Mouse (Mus musculus): ENCODE measurements around the gene Map4k4. TPM values are rescaled to one million over a fixed set of nuclear protein-coding genes. Genes with fewer than 3 reads are reported as not detected.

The Map4k4 gene
- total RNA-seq, 2 experiments from 2014 or later: 103 to 130 TPM

GRCm38 (mm10) chr1:39931055-39931454, 30.3 kb downstream of the Map4k4 start:
- intact Hi-C loops (cut with DNase I): no loop called here

GRCm38 (mm10) chr1:39932216-39932739, 31.6 kb downstream of the Map4k4 start:
- DNase-seq (ENCODE audit: low spot score in 2 of 2): no peak
- intact Hi-C loops (cut with DNase I): no loop called here

More at GRCm38 (mm10) chr1:39931055-39931454, 30.3 kb downstream of the Map4k4 start:
- no peak for DNase-seq (ENCODE audit: low spot score in 2 of 2)

GRCm38 (mm10) chr1:39932922-39933321, 32.2 kb downstream of the Map4k4 start:
- intact Hi-C loops (cut with DNase I): no loop called here
- no peak for DNase-seq (ENCODE audit: low spot score in 2 of 2)

- intact Hi-C loops (cut with DNase I): loop anchor here (5.0 kb wide), 2 partner anchors 33 to 173 kb away; partner anchors contain the start of gene Map4k4
- DNase-seq (ENCODE audit: low spot score in 2 of 2): no peak
Observed at GRCm38 (mm10) chr1:39934954-39935353, 34.2 kb downstream of the Map4k4 start.

- no peak for DNase-seq (ENCODE audit: low spot score in 2 of 2)
- intact Hi-C loops (cut with DNase I): loop anchor here (5.0 kb wide), 2 partner anchors 33 to 173 kb away; partner anchors contain the start of gene Map4k4
Observed at GRCm38 (mm10) chr1:39935616-39936015, 34.9 kb downstream of the Map4k4 start.

GRCm38 (mm10) chr1:39936332-39936802, 35.7 kb downstream of the Map4k4 start:
- intact Hi-C loops (cut with DNase I): loop anchor here (5.0 kb wide), 2 partner anchors 34 to 174 kb away; partner anchors contain the start of gene Map4k4
- peak; percentile 81 to 83 for DNase-seq (ENCODE audit: low spot score in 2 of 2)

- DNase-seq (ENCODE audit: low spot score in 2 of 2): peak; percentile 53 to 62
- intact Hi-C loops (cut with DNase I): loop anchor here (5.0 kb wide), 2 partner anchors 35 to 175 kb away; partner anchors contain the start of gene Map4k4
Observed at GRCm38 (mm10) chr1:39936934-39937333, 36.2 kb downstream of the Map4k4 start.

- intact Hi-C loops (cut with DNase I): loop anchor here (5.0 kb wide), 2 partner anchors 35 to 175 kb away; partner anchors contain the start of gene Map4k4
- no peak for DNase-seq (ENCODE audit: low spot score in 2 of 2)
Observed at GRCm38 (mm10) chr1:39937609-39938008, 36.9 kb downstream of the Map4k4 start.

GRCm38 (mm10) chr1:39939401-39939800, 38.7 kb downstream of the Map4k4 start:
- intact Hi-C loops (cut with DNase I): loop anchor here (5.0 kb wide), 2 partner anchors 37 to 177 kb away; partner anchors contain the start of gene Map4k4
- no peak for DNase-seq (ENCODE audit: low spot score in 2 of 2)

GRCm38 (mm10) chr1:39940342-39940741, 39.6 kb downstream of the Map4k4 start:
- DNase-seq (ENCODE audit: low spot score in 2 of 2): no peak
- intact Hi-C loops (cut with DNase I): no loop called here

GRCm38 (mm10) chr1:39941237-39942179, 40.8 kb downstream of the Map4k4 start:
- intact Hi-C loops (cut with DNase I): no loop called here
- no peak for DNase-seq (ENCODE audit: low spot score in 2 of 2)

GRCm38 (mm10) chr1:39942935-39943334, 42.2 kb downstream of the Map4k4 start:
- peak; percentile 80 to 82 for DNase-seq (ENCODE audit: low spot score in 2 of 2)
- intact Hi-C loops (cut with DNase I): no loop called here

GRCm38 (mm10) chr1:39944306-39944971, 43.7 kb downstream of the Map4k4 start:
- DNase-seq (ENCODE audit: low spot score in 2 of 2): no peak
- intact Hi-C loops (cut with DNase I): no loop called here

- intact Hi-C loops (cut with DNase I): no loop called here
Observed at GRCm38 (mm10) chr1:39944972-39945323, 44.2 kb downstream of the Map4k4 start.

GRCm38 (mm10) chr1:39946391-39946790, 45.7 kb downstream of the Map4k4 start:
- no peak for DNase-seq (ENCODE audit: low spot score in 2 of 2)
- intact Hi-C loops (cut with DNase I): no loop called here

More at GRCm38 (mm10) chr1:39944972-39945323, 44.2 kb downstream of the Map4k4 start:
- no peak for DNase-seq (ENCODE audit: low spot score in 2 of 2)

- DNase-seq (ENCODE audit: low spot score in 2 of 2): no peak
- intact Hi-C loops (cut with DNase I): no loop called here
Observed at GRCm38 (mm10) chr1:39947179-39947578, 46.5 kb downstream of the Map4k4 start.

GRCm38 (mm10) chr1:39947701-39948359, 47.1 kb downstream of the Map4k4 start:
- intact Hi-C loops (cut with DNase I): no loop called here
- no peak for DNase-seq (ENCODE audit: low spot score in 2 of 2)

GRCm38 (mm10) chr1:39949205-39949604, 48.5 kb downstream of the Map4k4 start:
- DNase-seq (ENCODE audit: low spot score in 2 of 2): no peak

GRCm38 (mm10) chr1:39949790-39950462, 49.2 kb downstream of the Map4k4 start:
- no peak for DNase-seq (ENCODE audit: low spot score in 2 of 2)

More at GRCm38 (mm10) chr1:39949205-39949604, 48.5 kb downstream of the Map4k4 start:
- intact Hi-C loops (cut with DNase I): no loop called here

More at GRCm38 (mm10) chr1:39949790-39950462, 49.2 kb downstream of the Map4k4 start:
- intact Hi-C loops (cut with DNase I): no loop called here

Measured in left cerebral cortex, postnatal 36 days (tissue).